Mouse (Mus musculus) heart, postnatal 0 days (tissue): ENCODE results near the gene Fer1l4.

Experiments
- CTCF ChIP-seq: IDR thresholded peaks from 2 replicates; pipeline ENCODE4 v1.5.1; 2016; ENCODE audit warnings: antibody characterized with exemption, control low read depth, low read depth
- EP300 ChIP-seq: IDR thresholded peaks from 2 replicates; pipeline ENCODE4 v1.6.1; 2016; ENCODE audit warnings: antibody characterized with exemption, low read depth

DNA sequence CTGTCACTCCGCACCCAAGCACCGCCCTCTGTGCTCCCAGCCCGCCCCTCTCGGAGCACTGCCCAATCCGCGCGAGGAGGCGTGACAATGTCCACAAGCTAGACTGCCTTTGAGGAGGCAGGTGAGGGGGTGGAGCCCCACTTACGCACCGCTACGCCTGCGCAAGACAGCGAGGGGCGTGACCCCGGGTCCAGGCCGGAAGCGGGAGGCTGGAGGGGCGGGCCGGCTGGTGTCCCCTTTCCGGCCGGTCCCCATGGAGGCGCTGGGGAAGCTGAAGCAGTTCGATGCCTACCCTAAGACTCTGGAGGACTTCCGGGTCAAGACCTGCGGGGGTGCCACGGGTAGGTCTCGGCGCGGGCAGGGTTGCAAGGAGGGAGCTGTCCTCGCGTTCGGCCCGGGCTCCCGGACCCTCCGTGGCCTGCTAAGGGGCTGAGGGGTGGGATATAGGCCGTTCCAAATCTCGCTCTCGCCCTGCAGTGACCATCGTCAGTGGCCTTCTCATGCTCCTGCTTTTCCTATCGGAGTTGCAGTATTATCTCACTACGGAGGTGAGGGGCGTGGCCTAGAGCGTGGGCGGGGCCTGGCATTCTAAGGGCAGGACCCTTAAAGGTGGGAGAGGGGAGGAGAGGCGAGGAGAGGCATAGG, 44.7 kb downstream of the Fer1l4 start, which contains the start of the genes 6430550D23Rik and Ergic3:
- no peak for TF ChIP-seq CTCF
- TF ChIP-seq EP300, result no peak
